Mouse (Mus musculus): ENCODE measurements at regions not wholly inside any gene's neighbourhood (a gene's known extent, or its start where the extent isn't known, plus 50 kb on each side); places are given as distances from the start of the nearest gene placed in this dataset.

- WGBS = 61% methylated on average over 1 of the region's 1 CpGs
- Histone ChIP-seq H3K36me3 (ENCODE audit: control insufficient read depth, insufficient read depth, low read length) (no peaks in the 10 kb centered on the region), H3K27me3 (ENCODE audit: control insufficient read depth, insufficient read depth, low read length) (no peaks in the 10 kb centered on the region)
Measured at GRCm38 (mm10) chr5:12207452-12207851, 175.7 kb upstream of the Sema3d start.

GRCm38 (mm10) chr5:12209631-12210030, 173.6 kb upstream of the Sema3d start:
- H3K27me3 ChIP-seq (ENCODE audit: control insufficient read depth, insufficient read depth, low read length) = no peaks in the 10 kb centered on the region
- H3K4me3 ChIP-seq (replicated peaks; ENCODE audit: low read length) = no peak overlapping the region
- H3K9me3 ChIP-seq (replicated peaks; ENCODE audit: control insufficient read depth, low read length) = no peaks in the 10 kb centered on the region
- no peak overlapping the region for H3K4me2 ChIP-seq (ENCODE audit: low read depth, low read length)
- H3K27ac ChIP-seq (ENCODE audit: low read length) = no peak overlapping the region
- no peak for ATAC-seq (ENCODE audit: insufficient read depth, low FRiP score)
- H3K9ac ChIP-seq (ENCODE audit: low read length) = no peak overlapping the region
- no peaks in the 10 kb centered on the region for H3K36me3 ChIP-seq (ENCODE audit: control insufficient read depth, insufficient read depth, low read length)
- no peaks in the 10 kb centered on the region for H3K4me1 ChIP-seq (ENCODE audit: control insufficient read depth, insufficient read depth, low read length)
- whole genome bisulfite sequencing = 54% methylated on average over 1 of the region's 1 CpGs

More at GRCm38 (mm10) chr5:12207452-12207851, 175.7 kb upstream of the Sema3d start:
- ATAC-seq (ENCODE audit: insufficient read depth, low FRiP score) = no peak
- no peaks in the 10 kb centered on the region for H3K4me1 ChIP-seq (ENCODE audit: control insufficient read depth, insufficient read depth, low read length)
- H3K27ac ChIP-seq (ENCODE audit: low read length) = no peak overlapping the region
- no peak overlapping the region for H3K4me2 ChIP-seq (ENCODE audit: low read depth, low read length)
- H3K9me3 ChIP-seq (replicated peaks; ENCODE audit: control insufficient read depth, low read length) = no peaks in the 10 kb centered on the region
- H3K9ac ChIP-seq (ENCODE audit: low read length) = no peak overlapping the region
- H3K4me3 ChIP-seq (replicated peaks; ENCODE audit: low read length) = no peak overlapping the region

GRCm38 (mm10) chr5:12213448-12213847, 169.7 kb upstream of the Sema3d start:
- no peaks in the 10 kb centered on the region for H3K27me3 ChIP-seq (ENCODE audit: control insufficient read depth, insufficient read depth, low read length)
- no peaks in the 10 kb centered on the region for H3K36me3 ChIP-seq (ENCODE audit: control insufficient read depth, insufficient read depth, low read length)
- ATAC-seq (ENCODE audit: insufficient read depth, low FRiP score) = no peak
- no peaks in the 10 kb centered on the region for H3K4me1 ChIP-seq (ENCODE audit: control insufficient read depth, insufficient read depth, low read length)
- 79% methylated on average over 3 of the region's 3 CpGs for WGBS
- H3K9ac ChIP-seq (ENCODE audit: low read length) = no peak overlapping the region
- no peaks in the 10 kb centered on the region for H3K9me3 ChIP-seq (replicated peaks; ENCODE audit: control insufficient read depth, low read length)
- no peak overlapping the region for H3K27ac ChIP-seq (ENCODE audit: low read length)
- no peak overlapping the region for H3K4me2 ChIP-seq (ENCODE audit: low read depth, low read length)
- H3K4me3 ChIP-seq (replicated peaks; ENCODE audit: low read length) = no peak overlapping the region

GRCm38 (mm10) chr5:12219424-12220107, 163.6 kb upstream of the Sema3d start:
- Histone ChIP-seq H3K27me3 (ENCODE audit: control insufficient read depth, insufficient read depth, low read length) (no peaks in the 10 kb centered on the region), H3K36me3 (ENCODE audit: control insufficient read depth, insufficient read depth, low read length) (no peaks in the 10 kb centered on the region), H3K4me2 (ENCODE audit: low read depth, low read length) (no peak overlapping the region), H3K4me3 (replicated peaks; ENCODE audit: low read length) (no peak overlapping the region), H3K9ac (ENCODE audit: low read length) (no peak overlapping the region), H3K4me1 (ENCODE audit: control insufficient read depth, insufficient read depth, low read length) (no peaks in the 10 kb centered on the region), H3K9me3 (replicated peaks; ENCODE audit: control insufficient read depth, low read length) (no peaks in the 10 kb centered on the region), H3K27ac (ENCODE audit: low read length) (no peak overlapping the region)
- ATAC-seq (ENCODE audit: insufficient read depth, low FRiP score) = no peak
- 66% methylated on average over 2 of the region's 2 CpGs for WGBS

- H3K27ac ChIP-seq (ENCODE audit: low read length) = no peak overlapping the region
- no peak overlapping the region for H3K4me3 ChIP-seq (replicated peaks; ENCODE audit: low read length)
- no peaks in the 10 kb centered on the region for H3K4me1 ChIP-seq (ENCODE audit: control insufficient read depth, insufficient read depth, low read length)
- no peak for ATAC-seq (ENCODE audit: insufficient read depth, low FRiP score)
- H3K4me2 ChIP-seq (ENCODE audit: low read depth, low read length) = no peak overlapping the region
- no peaks in the 10 kb centered on the region for H3K27me3 ChIP-seq (ENCODE audit: control insufficient read depth, insufficient read depth, low read length)
- 88% methylated on average over 1 of the region's 1 CpGs for WGBS
- H3K9ac ChIP-seq (ENCODE audit: low read length) = no peak overlapping the region
- H3K9me3 ChIP-seq (replicated peaks; ENCODE audit: control insufficient read depth, low read length) = no peaks in the 10 kb centered on the region
- H3K36me3 ChIP-seq (ENCODE audit: control insufficient read depth, insufficient read depth, low read length) = no peaks in the 10 kb centered on the region
Measured at GRCm38 (mm10) chr5:12222622-12223021, 160.6 kb upstream of the Sema3d start.

- Histone ChIP-seq H3K4me1 (ENCODE audit: control insufficient read depth, insufficient read depth, low read length) (no peaks in the 10 kb centered on the region), H3K27ac (ENCODE audit: low read length) (no peak overlapping the region), H3K4me2 (ENCODE audit: low read depth, low read length) (no peak overlapping the region), H3K36me3 (ENCODE audit: control insufficient read depth, insufficient read depth, low read length) (no peaks in the 10 kb centered on the region), H3K9ac (ENCODE audit: low read length) (no peak overlapping the region), H3K27me3 (ENCODE audit: control insufficient read depth, insufficient read depth, low read length) (no peaks in the 10 kb centered on the region), H3K4me3 (replicated peaks; ENCODE audit: low read length) (no peak overlapping the region), H3K9me3 (replicated peaks; ENCODE audit: control insufficient read depth, low read length) (no peaks in the 10 kb centered on the region)
- 54% methylated on average over 5 of the region's 5 CpGs for WGBS
- ATAC-seq (ENCODE audit: insufficient read depth, low FRiP score) = no peak
Measured at GRCm38 (mm10) chr5:12233377-12234096, 149.6 kb upstream of the Sema3d start.

- Histone ChIP-seq H3K9me3 (replicated peaks; ENCODE audit: control insufficient read depth, low read length) (no peaks in the 10 kb centered on the region), H3K9ac (ENCODE audit: low read length) (no peak overlapping the region), H3K36me3 (ENCODE audit: control insufficient read depth, insufficient read depth, low read length) (no peaks in the 10 kb centered on the region), H3K4me2 (ENCODE audit: low read depth, low read length) (no peak overlapping the region), H3K4me1 (ENCODE audit: control insufficient read depth, insufficient read depth, low read length) (no peaks in the 10 kb centered on the region), H3K27ac (ENCODE audit: low read length) (no peak overlapping the region), H3K4me3 (replicated peaks; ENCODE audit: low read length) (no peak overlapping the region), H3K27me3 (ENCODE audit: control insufficient read depth, insufficient read depth, low read length) (no peaks in the 10 kb centered on the region)
- 31% methylated on average over 9 of the region's 9 CpGs for WGBS
- no peak; the same call in 1 of the 2 replicates for ATAC-seq (ENCODE audit: insufficient read depth, low FRiP score)
Measured at GRCm38 (mm10) chr5:12243179-12243805, 139.9 kb upstream of the Sema3d start.

- H3K4me1 ChIP-seq (ENCODE audit: control insufficient read depth, insufficient read depth, low read length) = no peaks in the 10 kb centered on the region
- no peaks in the 10 kb centered on the region for H3K27me3 ChIP-seq (ENCODE audit: control insufficient read depth, insufficient read depth, low read length)
- peak overlapping the region; percentile 28 for H3K4me2 ChIP-seq (ENCODE audit: low read depth, low read length)
- ATAC-seq (ENCODE audit: insufficient read depth, low FRiP score) = no peak
- no peak overlapping the region for H3K27ac ChIP-seq (ENCODE audit: low read length)
- WGBS = 36% methylated on average over 4 of the region's 4 CpGs
- no peak overlapping the region for H3K4me3 ChIP-seq (replicated peaks; ENCODE audit: low read length)
- H3K9ac ChIP-seq (ENCODE audit: low read length) = no peak overlapping the region; the same call in 1 of the 2 replicates
- H3K9me3 ChIP-seq (replicated peaks; ENCODE audit: control insufficient read depth, low read length) = no peaks in the 10 kb centered on the region
- no peaks in the 10 kb centered on the region for H3K36me3 ChIP-seq (ENCODE audit: control insufficient read depth, insufficient read depth, low read length)
Measured at GRCm38 (mm10) chr5:12293685-12294084, 89.5 kb upstream of the Sema3d start.

GRCm38 (mm10) chr5:12297331-12297730, 85.9 kb upstream of the Sema3d start:
- H3K9me3 ChIP-seq (replicated peaks; ENCODE audit: control insufficient read depth, low read length) = no peaks in the 10 kb centered on the region
- 50% methylated on average over 2 of the region's 2 CpGs for WGBS
- no peak for ATAC-seq (ENCODE audit: insufficient read depth, low FRiP score)

More at GRCm38 (mm10) chr5:12297331-12297730, 85.9 kb upstream of the Sema3d start:
- H3K27ac ChIP-seq (ENCODE audit: low read length) = no peak overlapping the region
- no peaks in the 10 kb centered on the region for H3K27me3 ChIP-seq (ENCODE audit: control insufficient read depth, insufficient read depth, low read length)
- H3K36me3 ChIP-seq (ENCODE audit: control insufficient read depth, insufficient read depth, low read length) = no peaks in the 10 kb centered on the region
- H3K4me1 ChIP-seq (ENCODE audit: control insufficient read depth, insufficient read depth, low read length) = no peaks in the 10 kb centered on the region
- no peak overlapping the region for H3K9ac ChIP-seq (ENCODE audit: low read length)
- H3K4me2 ChIP-seq (ENCODE audit: low read depth, low read length) = no peak overlapping the region
- H3K4me3 ChIP-seq (replicated peaks; ENCODE audit: low read length) = no peak overlapping the region
